Comparison of ENCODE assay signal across 12 mouse cellular contexts in genomic region chr1:118343649-118344435, GRCm38 (mm10). TPM values are rescaled to one million over a fixed set of nuclear protein-coding genes. Genes with fewer than 3 reads are reported as not detected.
DNase-seq lines count a peak whose midpoint lies in the region; ATAC-seq and TF ChIP-seq lines count a peak whose summit lies in the region.
"Had no signal": no experiment of that assay in that cellular context is flagged by ENCODE, and none has a peak within 500 bp of the region (broad histone marks: within the 10 kb centered on the region; RNA-seq: fewer than 3 reads in every experiment).

No protein-coding gene starts in this region.

- H3K4me1 ChIP-seq in hindbrain, embryonic 11.5 days (replicated peaks; ENCODE audit: control insufficient read depth, insufficient read depth, low read length): no peaks in the 10 kb centered on the region
- no peaks in the 10 kb centered on the region for H3K4me1 ChIP-seq in hindbrain, embryonic 16.5 days (ENCODE audit: control insufficient read depth, insufficient read depth, low read depth, low read length)
- peaks cover 7% of the 10 kb centered on the region; the same call in 1 of the 2 replicates for H3K4me1 ChIP-seq in kidney, embryonic 14.5 days (ENCODE audit: control insufficient read depth, insufficient read depth, low read length)
- H3K4me1 ChIP-seq in lung, adult 2 months (ENCODE audit: control insufficient read depth, insufficient read depth, low read length): no peaks in the 10 kb centered on the region
- H3K4me1 ChIP-seq: embryonic facial prominence, embryonic 13.5 days; intestine, embryonic 15.5 days had no signal

- TF ChIP-seq POLR2A in lung, adult 2 months (IDR thresholded peaks at IDR 0.05; ENCODE audit: borderline replicate concordance, extremely low read depth, low read depth, low read length): no peak

- H3K4me2 ChIP-seq in hindbrain, embryonic 11.5 days (replicated peaks; ENCODE audit: low read depth, low read length): no peak overlapping the region
- H3K4me2 ChIP-seq in hindbrain, embryonic 16.5 days (ENCODE audit: low read length): no peak overlapping the region
- no peak overlapping the region for H3K4me2 ChIP-seq in kidney, embryonic 14.5 days (replicated peaks; ENCODE audit: low read depth, low read length)
- H3K4me2 ChIP-seq: embryonic facial prominence, embryonic 13.5 days; intestine, embryonic 15.5 days; limb, embryonic 15.5 days had no signal

- DNase-seq in hindbrain, embryonic 11.5 days (ENCODE audit: low spot score): peak; percentile 29
- peak; percentile 35 for DNase-seq in embryo, embryonic 10 days (ENCODE audit: low spot score)
- DNase-seq in lung, adult 2 months: peak; percentile 14
- no peak for DNase-seq in gastrocnemius, postnatal 25 days
- DNase-seq in B cell, adult 2 months: no peak
- no peak for DNase-seq in cerebellum, adult 9-11 months
- DNase-seq: retina, postnatal 1 day had no signal

- WGBS in hindbrain, embryonic 11.5 days: 39% methylated on average over 6 of the region's 6 CpGs
- WGBS in hindbrain, embryonic 16.5 days: 42% methylated on average over 6 of the region's 6 CpGs
- 30% methylated on average over 6 of the region's 6 CpGs for WGBS in kidney, embryonic 14.5 days
- WGBS in lung, adult 2 months: 40% methylated on average over 6 of the region's 6 CpGs

- H3K36me3 ChIP-seq in hindbrain, embryonic 11.5 days (ENCODE audit: control insufficient read depth, insufficient read depth, low read length): no peaks in the 10 kb centered on the region
- no peaks in the 10 kb centered on the region for H3K36me3 ChIP-seq in hindbrain, embryonic 16.5 days (ENCODE audit: control insufficient read depth, insufficient read depth, low read length)
- H3K36me3 ChIP-seq in kidney, embryonic 14.5 days (ENCODE audit: control insufficient read depth, insufficient read depth, low read length): no peaks in the 10 kb centered on the region
- H3K36me3 ChIP-seq: embryonic facial prominence, embryonic 13.5 days; intestine, embryonic 15.5 days; limb, embryonic 15.5 days had no signal

- no peak for ATAC-seq in hindbrain, embryonic 11.5 days (ENCODE audit: low FRiP score)
- no peak for ATAC-seq in hindbrain, embryonic 16.5 days
- ATAC-seq in kidney, embryonic 14.5 days (ENCODE audit: low FRiP score, low TSS enrichment): peak; percentile 81
- ATAC-seq: intestine, embryonic 15.5 days had no signal

- no peak overlapping the region for H3K9ac ChIP-seq in hindbrain, embryonic 11.5 days (ENCODE audit: low read depth, low read length)
- H3K9ac ChIP-seq in hindbrain, embryonic 16.5 days (ENCODE audit: low read depth, low read length): no peak overlapping the region
- H3K9ac ChIP-seq in kidney, embryonic 14.5 days (ENCODE audit: low read depth, low read length): no peak overlapping the region
- H3K9ac ChIP-seq: embryonic facial prominence, embryonic 13.5 days; intestine, embryonic 15.5 days; limb, embryonic 15.5 days had no signal

- H3K27me3 ChIP-seq in hindbrain, embryonic 11.5 days (ENCODE audit: control insufficient read depth, insufficient read depth, low read length): no peaks in the 10 kb centered on the region
- H3K27me3 ChIP-seq in hindbrain, embryonic 16.5 days (replicated peaks; ENCODE audit: control insufficient read depth, insufficient read depth, low read length): no peaks in the 10 kb centered on the region
- H3K27me3 ChIP-seq in kidney, embryonic 14.5 days (ENCODE audit: control insufficient read depth, insufficient read depth, low read length): no peaks in the 10 kb centered on the region
- H3K27me3 ChIP-seq: embryonic facial prominence, embryonic 13.5 days; intestine, embryonic 15.5 days; limb, embryonic 15.5 days had no signal

- peak; percentile 10; the same call in 1 of the 2 replicates for TF ChIP-seq CTCF in lung, adult 2 months (IDR thresholded peaks at IDR 0.05; ENCODE audit: insufficient read depth, low read length)

- H3K4me3 ChIP-seq in hindbrain, embryonic 11.5 days (ENCODE audit: low read depth, low read length): no peak overlapping the region
- no peak overlapping the region for H3K4me3 ChIP-seq in hindbrain, embryonic 16.5 days (ENCODE audit: low read length)
- H3K4me3 ChIP-seq in kidney, embryonic 14.5 days (ENCODE audit: low read length): no peak overlapping the region
- no peak overlapping the region for H3K4me3 ChIP-seq in lung, adult 2 months (replicated peaks; ENCODE audit: extremely low read depth, low read depth, low read length)
- H3K4me3 ChIP-seq: embryonic facial prominence, embryonic 13.5 days; intestine, embryonic 15.5 days; limb, embryonic 15.5 days had no signal

- no peaks in the 10 kb centered on the region for H3K9me3 ChIP-seq in hindbrain, embryonic 11.5 days (ENCODE audit: control insufficient read depth, low read length)
- H3K9me3 ChIP-seq in hindbrain, embryonic 16.5 days (ENCODE audit: control insufficient read depth, low read length): no peaks in the 10 kb centered on the region
- no peaks in the 10 kb centered on the region for H3K9me3 ChIP-seq in kidney, embryonic 14.5 days (ENCODE audit: control insufficient read depth, low read length)
- H3K9me3 ChIP-seq: embryonic facial prominence, embryonic 13.5 days; intestine, embryonic 15.5 days; limb, embryonic 15.5 days had no signal

- H3K27ac ChIP-seq in hindbrain, embryonic 11.5 days (ENCODE audit: low read depth, low read length): no peak overlapping the region
- no peak overlapping the region for H3K27ac ChIP-seq in hindbrain, embryonic 16.5 days (ENCODE audit: low read depth, low read length)
- H3K27ac ChIP-seq in kidney, embryonic 14.5 days (ENCODE audit: low read depth, low read length): peak overlapping the region; percentile 59; the same call in 1 of the 2 replicates
- H3K27ac ChIP-seq: embryonic facial prominence, embryonic 13.5 days; intestine, embryonic 15.5 days; limb, embryonic 15.5 days had no signal

RNA-seq across cellular contexts. Expression of gene Nifk, which starts 22.2 kb away (rescaled TPM):
- polyA plus RNA-seq in hindbrain, embryonic 11.5 days (2014; fragmentation: Nextera tagmentation; extraction: Ambion mirVana): 88.0 and 99.6 TPM in 2 replicates
- 61.0 and 62.4 TPM in 2 replicates for polyA plus RNA-seq in hindbrain, embryonic 16.5 days (2015; fragmentation: Nextera tagmentation; extraction: Ambion mirVana)
- 95.9 and 105 TPM in 2 replicates for polyA plus RNA-seq in kidney, embryonic 14.5 days (2014; fragmentation: Nextera tagmentation; extraction: Ambion mirVana)
- polyA plus RNA-seq in lung, adult 2 months (2012; rRNA removed): 2.7 and 5.9 TPM in 2 replicates
- total RNA-seq in gastrocnemius, postnatal 25 days (2021): 10 to 100 TPM; 15.1 to 17.2 TPM

RNA-seq across cellular contexts. Expression of gene Tsn, which starts 32.3 kb away (rescaled TPM):
- 439 and 466 TPM in 2 replicates for polyA plus RNA-seq in hindbrain, embryonic 11.5 days (2014; fragmentation: Nextera tagmentation; extraction: Ambion mirVana)
- 463 and 474 TPM in 2 replicates for polyA plus RNA-seq in hindbrain, embryonic 16.5 days (2015; fragmentation: Nextera tagmentation; extraction: Ambion mirVana)
- 346 and 384 TPM in 2 replicates for polyA plus RNA-seq in kidney, embryonic 14.5 days (2014; fragmentation: Nextera tagmentation; extraction: Ambion mirVana)
- 37.5 and 41.5 TPM in 2 replicates for polyA plus RNA-seq in lung, adult 2 months (2012; rRNA removed)
- 10 to 100 TPM; 44.6 to 48.0 TPM for total RNA-seq in gastrocnemius, postnatal 25 days (2021)

RNA-seq across cellular contexts. Expression of gene Clasp1, which starts 45.0 kb away (rescaled TPM):
- polyA plus RNA-seq in hindbrain, embryonic 11.5 days (2014; fragmentation: Nextera tagmentation; extraction: Ambion mirVana): 96.0 and 134 TPM in 2 replicates
- 84.0 and 96.5 TPM in 2 replicates for polyA plus RNA-seq in hindbrain, embryonic 16.5 days (2015; fragmentation: Nextera tagmentation; extraction: Ambion mirVana)
- polyA plus RNA-seq in kidney, embryonic 14.5 days (2014; fragmentation: Nextera tagmentation; extraction: Ambion mirVana): 51.8 and 70.0 TPM in 2 replicates
- polyA plus RNA-seq in lung, adult 2 months (2012; rRNA removed): 17.9 and 21.5 TPM in 2 replicates
- 10 to 100 TPM; 42.9 to 45.4 TPM for total RNA-seq in gastrocnemius, postnatal 25 days (2021)

Comparison
In these comparisons a context has a peak if more than half of its experiments do, and no peak if none do; other contexts are left out.
1. DNase-seq: peak in hindbrain, embryonic 11.5 days (single experiment), embryo, embryonic 10 days (single experiment) and lung, adult 2 months (single experiment); none in gastrocnemius, postnatal 25 days (single experiment), B cell, adult 2 months (0 of 2) and cerebellum, adult 9-11 months (single experiment).